23 mouse cellular contexts compared by ENCODE assay signal in the genomic region with DNA sequence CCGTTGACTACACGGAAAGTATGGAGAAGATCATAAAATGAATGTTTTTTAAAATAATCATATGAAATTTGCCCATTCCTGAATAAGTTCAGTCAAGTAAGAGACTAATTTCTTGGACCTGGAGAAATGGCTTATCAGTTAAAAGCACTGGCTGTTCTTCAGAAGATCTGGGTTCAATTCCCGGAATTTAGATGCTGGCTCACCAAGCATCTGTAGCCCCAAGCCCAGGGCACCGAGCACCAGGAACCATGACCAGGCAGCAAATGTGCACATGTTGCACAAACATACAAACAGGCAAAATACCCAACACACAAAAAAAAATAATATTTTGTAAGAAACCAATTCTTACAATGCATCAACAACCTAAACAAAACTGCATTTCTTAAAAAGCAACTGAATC. TPM values are rescaled to one million over a fixed set of nuclear protein-coding genes. Genes with fewer than 3 reads are reported as not detected.
DNase-seq lines count a peak whose midpoint lies in the region; ATAC-seq and TF ChIP-seq lines count a peak whose summit lies in the region.
"Had no signal": no experiment of that assay in that cellular context is flagged by ENCODE, and none has a peak within 500 bp of the region (broad histone marks: within the 10 kb centered on the region; RNA-seq: fewer than 3 reads in every experiment).

No protein-coding gene starts in this region.

- no peak overlapping the region for H3K27ac ChIP-seq in liver, embryonic 11.5 days (ENCODE audit: low read depth, low read length)
- H3K27ac ChIP-seq in liver, embryonic 14.5 days: peak overlapping the region; percentile 72
- H3K27ac ChIP-seq in liver, postnatal 0 days (ENCODE audit: low read depth): no peak overlapping the region
- H3K27ac ChIP-seq in intestine, embryonic 15.5 days: no peak overlapping the region
- no peak overlapping the region for H3K27ac ChIP-seq in forebrain, embryonic 14.5 days (ENCODE audit: low read depth, low read length)
- H3K27ac ChIP-seq: forebrain, embryonic 10.5 days; forebrain, embryonic 13.5 days; hindbrain, embryonic 10.5 days; hindbrain, embryonic 13.5 days had no signal

- H3K9me3 ChIP-seq in liver, embryonic 11.5 days (ENCODE audit: control insufficient read depth, low read length): no peaks in the 10 kb centered on the region
- H3K9me3 ChIP-seq in liver, embryonic 14.5 days (ENCODE audit: control insufficient read depth, low read length): no peaks in the 10 kb centered on the region
- no peaks in the 10 kb centered on the region for H3K9me3 ChIP-seq in liver, postnatal 0 days (ENCODE audit: low read length)
- no peaks in the 10 kb centered on the region for H3K9me3 ChIP-seq in intestine, embryonic 15.5 days
- no peaks in the 10 kb centered on the region for H3K9me3 ChIP-seq in forebrain, embryonic 14.5 days (replicated peaks; ENCODE audit: control insufficient read depth, low read length)
- H3K9me3 ChIP-seq: hindbrain, embryonic 13.5 days had no signal

- peak; percentile 76 for DNase-seq in liver
- no peak for DNase-seq in liver, embryonic 11.5 days (ENCODE audit: low spot score)
- DNase-seq in liver, embryonic 14.5 days (ENCODE audit: low read depth in 3 of 3, low spot score in 3 of 3): peak; percentile 43 to 70 (median 45)
- DNase-seq in liver, postnatal 0 days: no peak
- no peak for DNase-seq in forebrain, embryonic 14.5 days (ENCODE audit: low spot score)
- DNase-seq: adrenal gland, adult 8-10 months; adrenal gland, postnatal 25 days; cerebellum, adult 11-12 months; cerebellum, adult 8-10 months; cerebellum, postnatal 14 days; forebrain, postnatal 0 days; gastrocnemius, adult 2 months; gastrocnemius, postnatal 14 days; heart, adult 11 months; heart, postnatal 36 days had no signal

- H3K4me3 ChIP-seq in liver, embryonic 11.5 days (ENCODE audit: low read depth, low read length): no peak overlapping the region
- no peak overlapping the region for H3K4me3 ChIP-seq in liver, embryonic 14.5 days (ENCODE audit: insufficient read depth in 1 of 2, low read depth in 2 of 2, low read length in 2 of 2)
- no peak overlapping the region for H3K4me3 ChIP-seq in liver, postnatal 0 days (ENCODE audit: low read depth, low read length)
- no peak overlapping the region for H3K4me3 ChIP-seq in intestine, embryonic 15.5 days (replicated peaks)
- H3K4me3 ChIP-seq in forebrain, embryonic 14.5 days (ENCODE audit: low read depth, low read length): no peak overlapping the region
- H3K4me3 ChIP-seq: forebrain, embryonic 10.5 days; forebrain, embryonic 13.5 days; gastrocnemius, adult 2 months; hindbrain, embryonic 10.5 days; hindbrain, embryonic 13.5 days had no signal

- 80% methylated on average over 4 of the region's 4 CpGs for WGBS in liver, embryonic 11.5 days
- WGBS in liver, embryonic 14.5 days (ENCODE audit: insufficient replicate concordance): 49% methylated on average over 4 of the region's 4 CpGs
- 71% methylated on average over 4 of the region's 4 CpGs for WGBS in liver, postnatal 0 days (ENCODE audit: insufficient replicate concordance)
- WGBS in intestine, embryonic 15.5 days: 91% methylated on average over 4 of the region's 4 CpGs
- 91% methylated on average over 4 of the region's 4 CpGs for whole genome bisulfite sequencing in forebrain, embryonic 14.5 days

- H3K4me2 ChIP-seq in liver, embryonic 11.5 days: no peak overlapping the region; the same call in 1 of the 2 replicates
- peak overlapping the region; percentile 45 for H3K4me2 ChIP-seq in liver, embryonic 14.5 days (ENCODE audit: low read depth)
- 0 out of 2 replicates have a peak overlapping the region, but pooled peaks have one; percentile 26 for H3K4me2 ChIP-seq in liver, postnatal 0 days (ENCODE audit: low read depth, low read length)
- H3K4me2 ChIP-seq in intestine, embryonic 15.5 days (replicated peaks): no peak overlapping the region
- H3K4me2 ChIP-seq in forebrain, embryonic 14.5 days (ENCODE audit: low read length): no peak overlapping the region
- H3K4me2 ChIP-seq: forebrain, embryonic 13.5 days; heart, embryonic 11.5 days; hindbrain, embryonic 13.5 days had no signal

- H3K27me3 ChIP-seq in liver, embryonic 11.5 days (replicated peaks; ENCODE audit: control insufficient read depth, insufficient read depth, low read length): no peaks in the 10 kb centered on the region
- H3K27me3 ChIP-seq in liver, embryonic 14.5 days (ENCODE audit: control insufficient read depth, insufficient read depth, low read length): no peaks in the 10 kb centered on the region
- no peaks in the 10 kb centered on the region for H3K27me3 ChIP-seq in liver, postnatal 0 days (ENCODE audit: insufficient read depth, low read length)
- no peaks in the 10 kb centered on the region for H3K27me3 ChIP-seq in intestine, embryonic 15.5 days (replicated peaks)
- H3K27me3 ChIP-seq in forebrain, embryonic 14.5 days (replicated peaks; ENCODE audit: control insufficient read depth, insufficient read depth, low read length): no peaks in the 10 kb centered on the region
- H3K27me3 ChIP-seq: forebrain, embryonic 13.5 days; hindbrain, embryonic 13.5 days had no signal

- no peak overlapping the region for H3K9ac ChIP-seq in liver, embryonic 11.5 days (ENCODE audit: low read depth, low read length)
- H3K9ac ChIP-seq in liver, embryonic 14.5 days (replicated peaks): no peak overlapping the region
- no peak overlapping the region for H3K9ac ChIP-seq in liver, postnatal 0 days (replicated peaks)
- H3K9ac ChIP-seq in intestine, embryonic 15.5 days: no peak overlapping the region
- H3K9ac ChIP-seq in forebrain, embryonic 14.5 days (ENCODE audit: low read length): no peak overlapping the region
- H3K9ac ChIP-seq: forebrain, embryonic 13.5 days; forebrain, postnatal 0 days; hindbrain, embryonic 13.5 days had no signal

- peaks cover 58% of the 10 kb centered on the region for H3K4me1 ChIP-seq in liver, embryonic 11.5 days (replicated peaks; ENCODE audit: control insufficient read depth, insufficient read depth, low read length)
- peaks cover 53 to 70% of the 10 kb centered on the region in 2 experiments for H3K4me1 ChIP-seq in liver, embryonic 14.5 days (replicated peaks; ENCODE audit: control insufficient read depth in 2 of 2, insufficient read depth in 2 of 2, low read length in 1 of 2)
- H3K4me1 ChIP-seq in liver, postnatal 0 days (ENCODE audit: insufficient read depth): peaks cover 40% of the 10 kb centered on the region
- peaks cover 12% of the 10 kb centered on the region; the same call in 1 of the 2 replicates for H3K4me1 ChIP-seq in intestine, embryonic 15.5 days (replicated peaks)
- no peaks in the 10 kb centered on the region for H3K4me1 ChIP-seq in forebrain, embryonic 14.5 days (ENCODE audit: control insufficient read depth, insufficient read depth, low read length)

- no peaks in the 10 kb centered on the region; the same call in 1 of the 2 replicates for H3K36me3 ChIP-seq in liver, embryonic 11.5 days (ENCODE audit: control insufficient read depth, insufficient read depth, low read length)
- H3K36me3 ChIP-seq in liver, embryonic 14.5 days (replicated peaks; ENCODE audit: control insufficient read depth, insufficient read depth, low read depth): no peaks in the 10 kb centered on the region; the same call in 1 of the 2 replicates
- no peaks in the 10 kb centered on the region for H3K36me3 ChIP-seq in liver, postnatal 0 days (replicated peaks; ENCODE audit: insufficient read depth, low read length)
- H3K36me3 ChIP-seq in intestine, embryonic 15.5 days: no peaks in the 10 kb centered on the region
- no peaks in the 10 kb centered on the region for H3K36me3 ChIP-seq in forebrain, embryonic 14.5 days (ENCODE audit: control insufficient read depth, insufficient read depth, low read length)

- no peak for ATAC-seq in liver, embryonic 11.5 days (replicated peaks; ENCODE audit: low FRiP score)
- ATAC-seq in liver, embryonic 14.5 days (ENCODE audit: insufficient read depth): peak; percentile 68
- peak; percentile 40 for ATAC-seq in liver, postnatal 0 days
- no peak for ATAC-seq in intestine, embryonic 15.5 days
- no peak for ATAC-seq in forebrain, embryonic 14.5 days
- ATAC-seq: activated CD4-positive, CD25-positive, alpha-beta regulatory T cell, adult 4 months; forebrain, embryonic 13.5 days; forebrain, postnatal 0 days; hindbrain, embryonic 16.5 days had no signal

- no peak for TF ChIP-seq CTCF in liver, embryonic 14.5 days (IDR thresholded peaks at IDR 0.05; ENCODE audit: low read depth)
- TF ChIP-seq CTCF in liver, postnatal 0 days (IDR thresholded peaks at IDR 0.05; ENCODE audit: low read depth): no peak

- peak; percentile 64 for TF ChIP-seq EP300 in liver, embryonic 14.5 days (IDR thresholded peaks at IDR 0.05; ENCODE audit: low read depth)
- TF ChIP-seq EP300 in liver, postnatal 0 days (IDR thresholded peaks at IDR 0.05; ENCODE audit: low read depth): peak; percentile 72

RNA-seq across cellular contexts. Expression of a gene that starts 37.4 kb away (rescaled TPM):
- 14.1 and 17.1 TPM in 2 replicates for polyA plus RNA-seq in liver, embryonic 11.5 days (2014; fragmentation: Nextera tagmentation; extraction: Ambion mirVana)
- polyA plus RNA-seq in liver, embryonic 14.5 days (2012; rRNA removed): 3.9 and 6.2 TPM in 2 replicates
- polyA plus RNA-seq in liver, embryonic 14.5 days (2014; fragmentation: Nextera tagmentation; extraction: Ambion mirVana): 6.9 and 8.5 TPM in 2 replicates
- polyA plus RNA-seq in liver, postnatal 0 days (2015; fragmentation: Nextera tagmentation; extraction: Ambion mirVana): 10.1 and 10.7 TPM in 2 replicates
- polyA plus RNA-seq in intestine, embryonic 15.5 days (2015; fragmentation: Nextera tagmentation; extraction: Ambion mirVana): 25.4 and 25.5 TPM in 2 replicates
- 20.9 TPM in 2 replicates for polyA plus RNA-seq in forebrain, embryonic 14.5 days (2014; fragmentation: Nextera tagmentation; extraction: Ambion mirVana)

Comparison
In these comparisons a context has a peak if more than half of its experiments do, and no peak if none do; other contexts are left out.
1. DNase-seq: peak in liver (single experiment) and liver, embryonic 14.5 days (3 of 3); none in liver, embryonic 11.5 days (single experiment), liver, postnatal 0 days (single experiment) and forebrain, embryonic 14.5 days (single experiment).
2. ATAC-seq: peak in liver, embryonic 14.5 days (single experiment) and liver, postnatal 0 days (single experiment); none in liver, embryonic 11.5 days (single experiment), intestine, embryonic 15.5 days (single experiment) and forebrain, embryonic 14.5 days (single experiment).
3. H3K4me2 ChIP-seq: peak in liver, embryonic 14.5 days (single experiment) and liver, postnatal 0 days (single experiment); none in liver, embryonic 11.5 days (single experiment), intestine, embryonic 15.5 days (single experiment) and forebrain, embryonic 14.5 days (single experiment).